Mouse (Mus musculus) ES-E14 (cell line): ENCODE data around the gene Cpb2. TPM values are rescaled to one million over a fixed set of nuclear protein-coding genes. Genes with fewer than 3 reads are reported as not detected.

Experiments
- DNase-seq: peaks from one replicate; pipeline ENCODE4 v3.0.0-alpha.2; 2013; ENCODE audit warnings: low read depth, low spot score
- H3K27ac ChIP-seq: 2 replicates; pipeline ENCODE4 v1.5.1; 2012; ENCODE audit warnings: low read depth, mild to moderate bottlenecking, low read length, moderate library complexity, mixed read lengths; ENCODE audit not compliant: poor library complexity, insufficient read depth, severe bottlenecking
- H3K36me3 ChIP-seq: 2 replicates; pipeline ENCODE4 v1.6.1; 2012; ENCODE audit warnings: mild to moderate bottlenecking, low read length, moderate library complexity, mixed read lengths; ENCODE audit not compliant: control insufficient read depth, poor library complexity, insufficient read depth, severe bottlenecking
- H3K4me1 ChIP-seq, 2 experiments: fragments of 150-350 bp in 1 of 2; sonication (generic) in 1 of 2; 2 replicates each; pipeline ENCODE4 v1.6.1; 2012; ENCODE audit warnings: low read length in 2 of 2, mild to moderate bottlenecking in 1 of 2, mixed read lengths in 1 of 2; ENCODE audit not compliant: control insufficient read depth in 2 of 2, insufficient read depth in 2 of 2, poor library complexity in 1 of 2
- H3K4me3 ChIP-seq, 2 experiments: fragments of 150-350 bp in 1 of 2; sonication (generic) in 1 of 2; 2 replicates each; pipeline ENCODE4 v1.5.1; 2012; ENCODE audit warnings: low read length in 2 of 2, low read depth in 1 of 2, mild to moderate bottlenecking in 1 of 2, mixed read lengths in 1 of 2; ENCODE audit not compliant: insufficient read depth in 1 of 2, poor library complexity in 1 of 2, severe bottlenecking in 1 of 2
- H3K9ac ChIP-seq: 2 replicates; pipeline ENCODE4 v1.6.1; 2012; ENCODE audit warnings: low read depth, mild to moderate bottlenecking, low read length, mixed read lengths; ENCODE audit not compliant: poor library complexity, insufficient read depth, severe bottlenecking
- H3K9me3 ChIP-seq: fragments of 150-350 bp; sonication (generic); 2 replicates; pipeline ENCODE4 v1.6.1; 2012; ENCODE audit warnings: low read depth, mild to moderate bottlenecking, low read length; ENCODE audit not compliant: control insufficient read depth, insufficient read depth
- CHD2 ChIP-seq: IDR thresholded peaks from 2 replicates; pipeline ENCODE4 v1.6.1; 2014; ENCODE audit warnings: mild to moderate bottlenecking, low read depth, low read length, inconsistent platforms
- HCFC1 ChIP-seq: IDR thresholded peaks from 2 replicates; pipeline ENCODE4 v1.6.1; 2012; ENCODE audit warnings: low read length, inconsistent platforms, borderline replicate concordance; ENCODE audit not compliant: insufficient read depth
- MAFK ChIP-seq: IDR thresholded peaks from 2 replicates; pipeline ENCODE4 v1.6.1; 2014; ENCODE audit warnings: mild to moderate bottlenecking, low read depth, low read length, inconsistent platforms; ENCODE audit not compliant: insufficient read depth
- ZC3H11A ChIP-seq: IDR thresholded peaks from 2 replicates; pipeline ENCODE4 v1.6.1; 2012; ENCODE audit warnings: low read depth, mild to moderate bottlenecking, inconsistent platforms, low read length, borderline replicate concordance
- ZNF384 ChIP-seq: IDR thresholded peaks from 2 replicates; pipeline ENCODE4 v1.6.1; 2012; ENCODE audit warnings: low read depth, low read length, inconsistent platforms
- in situ Hi-C, 2 experiments: fragments of 600-800 bp; cut with MboI; formaldehyde crosslinking; loops; one replicate each; pipeline ENCODE4 v1.15.1; 2025; ENCODE audit warnings: low sequenced_read_pairs in 2 of 2, inconsistent platforms in 1 of 2; ENCODE audit not compliant: unreplicated experiment in 2 of 2
- total RNA-seq: library from RNA; depleted of rRNA; stranded (reverse); fragments of 300-350 nt; gene quantifications from 2 replicates; pipeline ENCODE4 v1.2.3, GENCODE M21; 2012

Gene Cpb2
- total RNA-seq, 1 experiment: 0.80 TPM

GRCm38 (mm10) chr14:75237096-75237495, 5.0 kb upstream of the Cpb2 start:
- TF ChIP-seq HCFC1 (no peak), MAFK (no peak)
- Histone ChIP-seq H3K36me3 (no peaks in the 10 kb centered on the region), H3K4me3 (no peak overlapping the region), H3K9me3 (no peaks in the 10 kb centered on the region), H3K27ac (no peak overlapping the region), H3K4me1 (no peaks in the 10 kb centered on the region), H3K9ac (no peak overlapping the region)
- no peak for DNase-seq
- in situ Hi-C loops: no loop called here

DNA sequence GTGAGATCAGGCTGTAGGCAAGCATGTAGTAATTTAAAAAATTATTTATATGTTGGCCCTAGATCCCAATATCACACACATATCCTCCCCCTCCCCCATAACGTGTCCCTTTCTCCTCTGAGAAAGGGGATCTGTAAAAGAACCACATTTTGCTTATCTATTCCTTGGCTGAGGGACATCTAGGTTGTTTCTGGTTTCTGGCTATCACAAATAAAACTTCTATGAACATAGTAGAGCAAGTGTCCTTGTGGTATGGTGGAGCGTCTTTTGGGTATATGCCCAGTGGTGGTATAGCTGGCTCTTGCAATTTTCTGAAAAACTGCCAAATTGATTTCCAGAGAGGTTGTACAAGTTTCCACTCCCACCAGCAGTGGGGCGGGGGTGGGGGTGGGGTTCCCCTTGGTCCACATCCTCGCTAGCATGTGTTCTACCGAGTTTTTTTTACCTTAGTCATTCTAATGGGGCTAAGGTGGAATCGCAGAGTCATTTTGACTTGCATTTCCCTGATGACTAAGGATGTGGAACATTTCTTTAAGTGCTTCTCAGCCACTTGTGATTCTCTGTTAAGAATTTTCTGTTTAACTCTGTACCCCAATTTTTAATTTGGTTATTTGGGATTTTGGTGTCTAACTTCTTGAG, 3.9 kb upstream of the Cpb2 start:
- Histone ChIP-seq H3K36me3 (no peaks in the 10 kb centered on the region), H3K9ac (no peak overlapping the region), H3K27ac (no peak overlapping the region), H3K9me3 (no peaks in the 10 kb centered on the region), H3K4me3 (no peak overlapping the region), H3K4me1 (no peaks in the 10 kb centered on the region)
- TF ChIP-seq MAFK (0 out of 2 replicates have a peak, but pooled peaks have one; percentile 28), ZC3H11A (no peak)
- no peak for DNase-seq
- in situ Hi-C loops: no loop called here

- DNase-seq: no peak
- no peak for TF ChIP-seq ZNF384
- no peak for TF ChIP-seq CHD2
- TF ChIP-seq ZC3H11A: no peak
- TF ChIP-seq HCFC1: no peak
- no peak for TF ChIP-seq MAFK
- in situ Hi-C loops: no loop called here
- H3K36me3 ChIP-seq: no peaks in the 10 kb centered on the region
- 0 out of 2 replicates have a peak overlapping the region, but pooled peaks have one; percentile 37 for H3K27ac ChIP-seq
- H3K4me3 ChIP-seq: no peak overlapping the region
- no peak overlapping the region for H3K9ac ChIP-seq
- H3K9me3 ChIP-seq: no peaks in the 10 kb centered on the region
- no peaks in the 10 kb centered on the region for H3K4me1 ChIP-seq
Measured at GRCm38 (mm10) chr14:75246024-75247000, 4.2 kb downstream of the Cpb2 start.

- TF ChIP-seq ZC3H11A: no peak
- TF ChIP-seq MAFK: no peak
- no peak for TF ChIP-seq ZNF384
- no peak for TF ChIP-seq CHD2
- TF ChIP-seq HCFC1: no peak
- no peak for DNase-seq
- no peak overlapping the region for H3K9ac ChIP-seq
- H3K27ac ChIP-seq: no peak overlapping the region
- H3K4me1 ChIP-seq: no peaks in the 10 kb centered on the region
- no peaks in the 10 kb centered on the region for H3K36me3 ChIP-seq
- in situ Hi-C loops: no loop called here
- no peaks in the 10 kb centered on the region for H3K9me3 ChIP-seq
- H3K4me3 ChIP-seq: no peak overlapping the region
Measured at GRCm38 (mm10) chr14:75250432-75250831, 8.3 kb downstream of the Cpb2 start.
